Mouse (Mus musculus) ES-Bruce4 (cell line): ENCODE measurements around the gene Prox1. TPM values are rescaled to one million over a fixed set of nuclear protein-coding genes. Genes with fewer than 3 reads are reported as not detected.

ENCODE experiments used
- H3K27ac ChIP-seq: 2 replicates; pipeline ENCODE4 v1.5.1; 2012; ENCODE audit warnings: low read length, inconsistent platforms; ENCODE audit not compliant: insufficient read depth
- H3K27me3 ChIP-seq: 2 replicates; pipeline ENCODE4 v1.6.1; 2012; ENCODE audit warnings: mild to moderate bottlenecking, low read length, inconsistent platforms; ENCODE audit not compliant: control insufficient read depth, poor library complexity, insufficient read depth, severe bottlenecking
- H3K36me3 ChIP-seq: 2 replicates; pipeline ENCODE4 v1.6.1; 2012; ENCODE audit warnings: inconsistent platforms, mild to moderate bottlenecking, low read length, moderate library complexity; ENCODE audit not compliant: control insufficient read depth, poor library complexity, insufficient read depth, severe bottlenecking
- H3K4me1 ChIP-seq: one replicate; pipeline ENCODE4 v1.8.1; 2011; ENCODE audit warnings: low read length; ENCODE audit not compliant: control insufficient read depth, insufficient read depth
- H3K4me3 ChIP-seq: 2 replicates; pipeline ENCODE4 v1.5.1; 2011; ENCODE audit warnings: low read depth, mild to moderate bottlenecking, low read length
- H3K9ac ChIP-seq: 2 replicates; pipeline ENCODE4 v1.6.1; 2012; ENCODE audit warnings: low read depth, mild to moderate bottlenecking, inconsistent platforms; ENCODE audit not compliant: poor library complexity, severe bottlenecking
- H3K9me3 ChIP-seq: replicated peaks from 2 replicates; pipeline ENCODE4 v1.6.1; 2012; ENCODE audit warnings: mild to moderate bottlenecking, low read length, inconsistent platforms; ENCODE audit not compliant: control insufficient read depth, poor library complexity, insufficient read depth, severe bottlenecking
- CTCF ChIP-seq: IDR thresholded peaks from one replicate; pipeline ENCODE4 v1.8.1; 2011; ENCODE audit warnings: low read depth, low read length
- EP300 ChIP-seq: IDR thresholded peaks from 2 replicates; pipeline ENCODE4 v1.6.1; 2011; ENCODE audit warnings: low read depth, low read length; ENCODE audit not compliant: insufficient read depth
- POLR2A ChIP-seq: IDR thresholded peaks from one replicate; pipeline ENCODE4 v1.8.1; 2011; ENCODE audit warnings: low read length; ENCODE audit not compliant: insufficient read depth
- polyA plus RNA-seq: library from polyadenylated mRNA; stranded (reverse); fragments of >200 nt; gene quantifications from 2 replicates; pipeline ENCODE4 v1.2.4, GENCODE M21; 2011; ENCODE audit warnings: low read depth; ENCODE audit not compliant: missing spikeins, insufficient read depth, insufficient read length

The Prox1 gene
- 1.7 and 1.8 TPM in 2 replicates for polyA plus RNA-seq

- no peak for TF ChIP-seq EP300
- TF ChIP-seq POLR2A: no peak
- TF ChIP-seq CTCF: no peak
- Histone ChIP-seq H3K27ac (no peak within 1 kb of the TSS), H3K4me3 (peak within 1 kb of the TSS; percentile 87), H3K9ac (peak within 1 kb of the TSS; percentile 27), H3K36me3 (no peaks in the 10 kb centered on the region), H3K9me3 (no peaks in the 10 kb centered on the region), H3K4me1 (no peaks in the 10 kb centered on the region), H3K27me3 (peaks cover 26% of the 10 kb centered on the region)
Observed at GRCm38 (mm10) chr1:190169911-190170818, at the start of gene Prox1. Gene Prox1, minus strand, starts transcription at chr1:190170714.

GRCm38 (mm10) chr1:190216621-190217020, 46.1 kb upstream of the Prox1 start:
- Histone ChIP-seq H3K4me1 (no peaks in the 10 kb centered on the region), H3K9ac (no peak overlapping the region), H3K4me3 (no peak overlapping the region), H3K27ac (no peak overlapping the region), H3K9me3 (no peaks in the 10 kb centered on the region), H3K36me3 (no peaks in the 10 kb centered on the region), H3K27me3 (no peaks in the 10 kb centered on the region)
- TF ChIP-seq POLR2A (no peak), EP300 (no peak), CTCF (no peak)

- no peaks in the 10 kb centered on the region for H3K36me3 ChIP-seq
- H3K4me3 ChIP-seq: no peak overlapping the region
Observed at GRCm38 (mm10) chr1:190214626-190215025, 44.1 kb upstream of the Prox1 start.

GRCm38 (mm10) chr1:190213175-190213574, 42.7 kb upstream of the Prox1 start:
- TF ChIP-seq POLR2A (no peak), CTCF (no peak), EP300 (no peak)

More at GRCm38 (mm10) chr1:190214626-190215025, 44.1 kb upstream of the Prox1 start:
- no peaks in the 10 kb centered on the region for H3K27me3 ChIP-seq
- TF ChIP-seq POLR2A (no peak), EP300 (no peak), CTCF (no peak)
- H3K4me1 ChIP-seq: no peaks in the 10 kb centered on the region
- H3K9me3 ChIP-seq: no peaks in the 10 kb centered on the region
- no peak overlapping the region for H3K27ac ChIP-seq
- H3K9ac ChIP-seq: no peak overlapping the region

GRCm38 (mm10) chr1:190207246-190207645, 36.7 kb upstream of the Prox1 start:
- Histone ChIP-seq H3K9ac (no peak overlapping the region), H3K27ac (no peak overlapping the region), H3K4me1 (no peaks in the 10 kb centered on the region), H3K4me3 (no peak overlapping the region), H3K9me3 (no peaks in the 10 kb centered on the region), H3K36me3 (no peaks in the 10 kb centered on the region), H3K27me3 (no peaks in the 10 kb centered on the region)
- TF ChIP-seq POLR2A (no peak), EP300 (no peak), CTCF (no peak)

More at GRCm38 (mm10) chr1:190213175-190213574, 42.7 kb upstream of the Prox1 start:
- Histone ChIP-seq H3K9ac (no peak overlapping the region), H3K36me3 (no peaks in the 10 kb centered on the region), H3K4me1 (no peaks in the 10 kb centered on the region), H3K27me3 (no peaks in the 10 kb centered on the region), H3K27ac (no peak overlapping the region), H3K4me3 (no peak overlapping the region), H3K9me3 (no peaks in the 10 kb centered on the region)

- Histone ChIP-seq H3K9me3 (no peaks in the 10 kb centered on the region), H3K36me3 (no peaks in the 10 kb centered on the region), H3K27ac (no peak overlapping the region), H3K4me1 (no peaks in the 10 kb centered on the region), H3K4me3 (no peak overlapping the region), H3K9ac (no peak overlapping the region), H3K27me3 (no peaks in the 10 kb centered on the region)
- TF ChIP-seq POLR2A (no peak), EP300 (no peak), CTCF (no peak)
Observed at GRCm38 (mm10) chr1:190205691-190206090, 35.2 kb upstream of the Prox1 start.
